Mouse (Mus musculus) lung, embryonic 14.5 days (tissue): ENCODE results near the gene Cdk6. TPM values are rescaled to one million over a fixed set of nuclear protein-coding genes. Genes with fewer than 3 reads are reported as not detected.
A peak's percentile ranks its signal among the peaks of the same experiment; 100 is the strongest.
"Not testable (repeated sequence)": the region's sequence is repeated elsewhere in the genome, so short reads cannot be mapped to it uniquely, and the experiment has no call there.

Source experiments
- ATAC-seq: fragments of 200-750 bp; cut with Nextera tagmentation; 2 replicates; pipeline ENCODE4 v1.8.0; 2017; ENCODE audit warnings: mild to moderate bottlenecking, moderate TSS enrichment, moderate library complexity; ENCODE audit not compliant: insufficient read depth
- DNase-seq: peaks from one replicate; pipeline ENCODE4 v3.0.0-alpha.2; 2015
- H3K27ac ChIP-seq: fragments of 300-500 bp; sonication (generic); 2 replicates; pipeline ENCODE4 v1.5.1; 2014; ENCODE audit warnings: low read depth, mild to moderate bottlenecking, moderate library complexity
- H3K27me3 ChIP-seq: fragments of 300-500 bp; sonication (generic); 2 replicates; pipeline ENCODE4 v1.6.1; 2014; ENCODE audit warnings: low read length, control low read depth; ENCODE audit not compliant: insufficient read depth
- H3K36me3 ChIP-seq: fragments of 300-500 bp; sonication (generic); 2 replicates; pipeline ENCODE4 v1.6.1; 2014; ENCODE audit warnings: control low read depth; ENCODE audit not compliant: insufficient read depth
- H3K4me1 ChIP-seq: fragments of 300-500 bp; sonication (generic); 2 replicates; pipeline ENCODE4 v1.6.1; 2014; ENCODE audit warnings: antibody characterized with exemption, control low read depth; ENCODE audit not compliant: insufficient read depth
- H3K4me2 ChIP-seq: fragments of 300-500 bp; sonication (generic); 2 replicates; pipeline ENCODE4 v1.6.1; 2014; ENCODE audit warnings: mild to moderate bottlenecking
- H3K4me3 ChIP-seq: fragments of 300-500 bp; sonication (generic); 2 replicates; pipeline ENCODE4 v1.5.1; 2014; ENCODE audit warnings: low read depth, low read length
- H3K9ac ChIP-seq: fragments of 300-500 bp; sonication (generic); 2 replicates; pipeline ENCODE4 v1.6.1; 2014
- H3K9me3 ChIP-seq: fragments of 300-500 bp; sonication (generic); 2 replicates; pipeline ENCODE4 v1.6.1; 2016; ENCODE audit warnings: low read depth, low read length, control low read depth
- CTCF ChIP-seq: IDR thresholded peaks from 2 replicates; pipeline ENCODE4 v1.5.1; 2016; ENCODE audit warnings: antibody characterized with exemption, low read depth
- WGBS: fragments of 180-500 bp; shearing (Covaris S2); extraction: QIAGEN DNeasy Blood & Tissue Kit; methylation state at CpG from one replicate; pipeline ENCODE4 v1.1.7; 2014; 5-methylcytosine and 5-hydroxymethylcytosine counted together
- polyA plus RNA-seq: library from polyadenylated mRNA; unstranded; fragments of >200 nt; fragmentation: Nextera tagmentation; extraction: Ambion mirVana; gene quantifications from 2 replicates; pipeline ENCODE4 v1.2.1, GENCODE M21; 2014

The Cdk6 gene
- polyA plus RNA-seq, 1 experiment from 2014 or later: 57.8 TPM

DNA sequence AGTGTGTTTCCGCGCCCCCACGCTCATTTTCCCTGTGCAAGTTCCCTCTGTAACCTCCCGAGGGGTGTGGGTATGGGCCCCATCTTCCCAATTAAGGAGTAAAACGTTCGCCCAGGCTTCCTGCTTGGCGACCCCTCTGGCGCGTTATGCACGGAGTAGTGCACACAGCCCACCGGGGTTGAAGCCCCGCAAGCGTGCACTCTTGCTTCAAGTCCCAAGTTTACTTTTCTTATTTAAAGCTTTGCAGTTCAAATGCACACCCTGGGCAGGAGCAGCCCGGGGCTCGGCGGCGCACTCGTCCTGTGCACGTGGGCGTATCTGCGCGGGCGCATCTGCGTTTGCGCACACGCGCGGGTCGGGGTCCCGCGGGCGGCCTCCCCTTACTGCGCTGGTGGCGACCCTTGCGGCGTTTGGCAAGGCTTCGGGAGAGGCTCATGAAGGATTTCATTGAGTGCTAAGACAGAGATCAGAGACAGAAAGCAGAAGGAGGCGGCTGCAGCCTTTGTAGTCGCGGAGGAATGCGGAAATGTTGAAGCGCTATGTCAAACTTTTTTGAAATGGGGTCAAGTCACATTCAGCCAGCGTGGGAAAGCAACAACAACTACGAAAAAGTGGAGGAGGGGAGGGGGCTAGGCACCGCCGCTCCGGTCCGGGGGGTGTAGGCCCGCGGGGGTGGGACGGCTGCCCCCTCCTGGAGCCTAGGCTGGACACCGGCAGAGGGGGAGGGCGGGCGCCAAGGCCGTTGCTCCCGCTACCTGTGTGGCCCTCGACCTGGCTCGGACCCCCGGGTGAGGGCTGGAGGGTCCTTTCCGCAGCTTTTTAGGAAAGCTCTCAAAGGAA lies 866 bp downstream of the Cdk6 start:
- peak overlapping the region; percentile 94 for H3K27ac ChIP-seq
- no peaks in the 10 kb centered on the region for H3K27me3 ChIP-seq
- H3K9ac ChIP-seq: peak overlapping the region; percentile 75
- peak overlapping the region; percentile 73 for H3K4me3 ChIP-seq
- under 1% methylated on average over 59 of the region's 60 CpGs for WGBS
- H3K4me1 ChIP-seq: peaks cover 3% of the 10 kb centered on the region; the same call in 1 of the 2 replicates
- peak overlapping the region; percentile 85 for H3K4me2 ChIP-seq
- no peaks in the 10 kb centered on the region for H3K9me3 ChIP-seq
- TF ChIP-seq CTCF: no peak
- peaks cover 5% of the 10 kb centered on the region; the same call in 1 of the 2 replicates for H3K36me3 ChIP-seq
- ATAC-seq: peak; percentile 52
- peak; percentile 84 for DNase-seq

DNA sequence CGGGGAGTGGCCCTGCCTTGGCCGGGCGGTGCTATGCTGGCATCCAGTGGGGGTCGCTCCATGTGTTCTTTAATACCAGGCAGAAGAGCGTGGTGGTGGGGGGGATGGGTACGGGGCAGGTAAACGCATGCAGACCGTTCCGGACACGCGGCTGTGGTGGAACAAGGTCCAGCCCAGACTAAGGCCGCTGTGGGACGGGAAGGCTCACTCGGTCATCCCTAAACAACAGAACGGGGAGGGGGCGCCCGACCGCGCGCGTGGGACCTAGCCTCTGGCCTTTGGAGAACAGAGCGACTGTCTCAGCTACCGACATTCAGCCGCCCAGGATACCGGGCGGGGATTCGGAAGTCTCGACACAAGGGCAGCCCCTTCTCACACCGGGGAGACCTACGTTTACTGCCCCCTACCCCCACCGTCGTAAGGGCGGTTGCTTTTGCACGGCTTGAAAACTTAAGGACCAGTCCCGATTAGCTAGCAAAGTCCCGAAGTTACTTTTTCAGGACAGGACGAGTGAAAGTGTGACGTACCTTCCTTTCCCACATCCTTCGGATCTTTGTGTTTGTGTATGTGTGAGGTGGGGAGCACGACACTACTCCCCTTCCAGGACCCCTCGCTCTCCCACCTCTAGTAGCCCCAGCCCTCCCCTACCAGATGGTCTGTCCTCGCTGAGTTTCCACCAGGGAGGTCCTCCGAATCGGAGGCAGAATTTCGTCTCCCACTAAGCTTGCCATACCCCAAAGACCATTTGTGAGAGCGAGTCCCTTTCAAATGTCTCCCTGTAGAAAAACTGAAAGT lies 1.7 kb downstream of the Cdk6 start:
- peaks cover 6% of the 10 kb centered on the region; the same call in 1 of the 2 replicates for H3K36me3 ChIP-seq
- no peaks in the 10 kb centered on the region for H3K9me3 ChIP-seq
- DNase-seq: peak; percentile 80
- TF ChIP-seq CTCF: peak; percentile 46
- H3K27ac ChIP-seq: peak overlapping the region; percentile 94
- under 1% methylated on average over 46 of the region's 46 CpGs for WGBS
- H3K4me1 ChIP-seq: peaks cover 3% of the 10 kb centered on the region; the same call in 1 of the 2 replicates
- ATAC-seq: peak; percentile 66
- H3K9ac ChIP-seq: peak overlapping the region; percentile 75
- H3K4me2 ChIP-seq: peak overlapping the region; percentile 85
- H3K4me3 ChIP-seq: peak overlapping the region; percentile 73
- H3K27me3 ChIP-seq: no peaks in the 10 kb centered on the region

DNA sequence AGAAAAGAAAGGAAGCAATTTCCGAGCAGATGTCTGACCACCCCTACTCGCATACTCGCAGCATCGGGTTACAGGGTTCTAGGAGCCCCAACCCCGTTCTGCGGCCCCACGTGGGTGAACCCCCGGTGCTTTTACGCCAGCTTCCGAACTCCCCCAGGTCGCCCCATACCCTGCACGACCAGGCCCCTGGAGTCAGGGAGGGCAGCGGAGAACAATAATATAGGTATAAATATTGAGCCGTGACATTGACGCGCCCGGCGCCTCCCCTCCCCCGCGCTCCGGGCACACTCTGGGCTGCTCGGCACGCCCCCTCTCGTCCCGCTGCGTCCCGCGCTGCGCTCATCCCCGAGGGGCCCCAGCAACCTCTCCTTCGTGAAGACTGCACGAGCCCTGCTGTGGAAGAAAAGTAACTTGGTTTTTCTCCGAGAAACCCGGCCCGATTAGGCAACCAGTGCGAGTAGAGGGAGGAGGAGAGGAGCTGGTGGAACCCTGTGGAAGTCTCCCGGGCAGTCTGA lies 2.3 kb downstream of the Cdk6 start:
- ATAC-seq (peak; percentile 62), DNase-seq (peak; percentile 81)
- WGBS: 1% methylated on average over 36 of the region's 37 CpGs
- H3K9me3 ChIP-seq: no peaks in the 10 kb centered on the region
- peaks cover 3% of the 10 kb centered on the region; the same call in 1 of the 2 replicates for H3K4me1 ChIP-seq
- H3K36me3 ChIP-seq: peaks cover 9% of the 10 kb centered on the region; the same call in 1 of the 2 replicates
- TF ChIP-seq CTCF: no peak
- no peaks in the 10 kb centered on the region for H3K27me3 ChIP-seq
- H3K4me2 ChIP-seq: peak overlapping the region; percentile 85
- peak overlapping the region; percentile 94 for H3K27ac ChIP-seq
- peak overlapping the region; percentile 75 for H3K9ac ChIP-seq
- H3K4me3 ChIP-seq: peak overlapping the region; percentile 73

DNA sequence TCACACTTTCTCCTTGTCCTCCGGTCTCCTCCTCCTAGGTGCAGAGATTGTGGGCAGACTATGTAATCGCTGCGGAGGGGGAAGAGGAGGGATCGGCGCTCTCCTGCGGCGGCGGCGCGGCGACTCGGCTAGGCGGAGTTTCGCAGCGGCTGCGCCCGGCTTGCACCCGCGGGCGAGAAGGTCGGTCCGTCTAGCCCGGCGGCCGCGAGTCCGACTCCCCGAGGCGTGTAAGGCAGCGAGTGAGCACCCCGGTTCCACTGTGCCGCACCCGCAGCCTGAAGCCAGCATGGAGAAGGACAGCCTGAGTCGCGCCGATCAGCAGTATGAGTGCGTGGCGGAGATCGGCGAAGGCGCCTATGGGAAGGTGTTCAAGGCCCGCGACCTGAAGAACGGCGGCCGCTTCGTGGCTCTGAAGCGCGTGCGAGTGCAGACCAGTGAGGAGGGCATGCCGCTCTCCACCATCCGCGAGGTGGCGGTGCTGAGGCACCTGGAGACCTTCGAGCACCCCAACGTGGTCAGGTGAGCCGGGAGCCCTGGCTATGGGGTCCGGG lies 2.9 kb downstream of the Cdk6 start:
- WGBS: under 1% methylated on average over 54 of the region's 58 CpGs
- peak overlapping the region; percentile 85 for H3K4me2 ChIP-seq
- H3K36me3 ChIP-seq: peaks cover 9% of the 10 kb centered on the region; the same call in 1 of the 2 replicates
- H3K4me1 ChIP-seq: peaks cover 3% of the 10 kb centered on the region; the same call in 1 of the 2 replicates
- H3K27me3 ChIP-seq: no peaks in the 10 kb centered on the region
- TF ChIP-seq CTCF: peak; percentile 88
- peak; percentile 45 for ATAC-seq
- H3K27ac ChIP-seq: peak overlapping the region; percentile 94
- H3K9ac ChIP-seq: peak overlapping the region; percentile 75
- H3K9me3 ChIP-seq: no peaks in the 10 kb centered on the region
- DNase-seq: peak; percentile 87
- peak overlapping the region; percentile 73 for H3K4me3 ChIP-seq

DNA sequence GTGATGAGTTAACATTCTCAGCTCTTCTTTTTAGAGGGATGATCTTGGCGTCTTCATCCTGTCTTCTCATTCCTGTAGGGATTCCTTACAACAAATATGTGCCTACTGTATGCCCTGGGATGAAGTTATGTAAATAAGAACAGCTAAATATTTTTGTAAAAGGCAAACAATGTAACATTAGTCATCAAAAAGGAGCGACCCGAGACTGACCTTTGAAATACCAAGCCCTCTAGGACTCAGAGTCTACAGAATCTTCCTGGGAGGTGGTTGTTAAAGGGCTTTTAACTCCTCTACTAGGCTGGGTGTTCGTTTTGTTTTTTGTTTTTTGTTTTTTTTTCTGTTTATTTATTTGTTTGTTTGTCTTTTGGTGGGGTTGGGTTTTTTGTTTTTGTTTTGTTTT lies 4.3 kb downstream of the Cdk6 start:
- not testable (repeated sequence) for H3K27me3 ChIP-seq, H3K9ac ChIP-seq, H3K4me1 ChIP-seq, H3K36me3 ChIP-seq, H3K4me3 ChIP-seq, H3K9me3 ChIP-seq, ATAC-seq, H3K27ac ChIP-seq
- peak; percentile 31 for DNase-seq
- peak overlapping the region; percentile 85 for H3K4me2 ChIP-seq
- 28% methylated on average over 4 of the region's 4 CpGs for WGBS

DNA sequence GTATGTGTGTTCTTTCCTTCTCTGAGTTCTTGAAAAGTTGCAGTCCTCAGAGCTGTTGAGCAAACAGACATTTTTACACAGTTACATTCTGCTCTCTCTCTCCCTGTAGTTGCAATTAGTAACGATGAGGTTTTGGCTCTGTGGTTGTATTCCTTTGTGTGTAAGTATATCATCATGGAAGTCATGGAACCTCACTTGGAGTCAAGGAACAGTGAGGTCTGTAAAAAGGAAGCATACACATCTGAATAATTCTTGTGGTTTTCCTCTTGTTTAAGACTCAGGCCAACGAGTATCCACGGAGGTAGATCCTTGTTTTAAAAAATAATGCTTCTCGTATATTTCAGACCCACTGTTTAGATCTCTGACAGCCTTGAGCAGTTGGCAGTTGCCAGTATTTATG lies 8.1 kb downstream of the Cdk6 start:
- not testable (repeated sequence) for DNase-seq, H3K4me3 ChIP-seq, H3K9ac ChIP-seq, H3K9me3 ChIP-seq, H3K27me3 ChIP-seq, H3K27ac ChIP-seq, H3K4me1 ChIP-seq, H3K36me3 ChIP-seq, ATAC-seq, H3K4me2 ChIP-seq
- 63% methylated on average over 4 of the region's 4 CpGs for WGBS

DNA sequence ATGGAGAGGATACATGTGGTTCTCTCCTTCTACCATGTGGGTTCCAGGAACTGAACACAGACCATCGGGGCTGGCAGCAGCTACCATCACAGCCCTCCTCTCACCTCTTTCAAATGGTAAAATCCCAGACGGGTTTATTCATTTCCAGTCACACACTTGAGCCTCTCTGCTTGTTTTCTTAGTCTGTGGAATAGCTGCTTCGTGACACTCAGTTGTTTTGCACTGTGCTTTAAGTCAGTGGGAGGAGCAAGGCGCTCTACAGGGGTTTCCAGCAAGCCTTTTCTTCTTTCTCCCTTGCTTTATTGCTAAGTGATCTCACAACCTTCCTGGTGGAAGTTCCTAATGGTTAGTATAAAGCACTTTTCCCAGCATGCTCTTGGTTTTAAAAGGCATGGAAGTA lies 10.6 kb downstream of the Cdk6 start:
- H3K4me3 ChIP-seq, H3K27me3 ChIP-seq, H3K4me1 ChIP-seq, ATAC-seq, DNase-seq, H3K9ac ChIP-seq, H3K9me3 ChIP-seq, H3K4me2 ChIP-seq, H3K27ac ChIP-seq, H3K36me3 ChIP-seq: not testable (repeated sequence)
- WGBS: 59% methylated on average over 4 of the region's 4 CpGs
